Mouse (Mus musculus) heart, embryonic 13.5 days (tissue): ENCODE results near the gene Oser1. TPM values are rescaled to one million over a fixed set of nuclear protein-coding genes. Genes with fewer than 3 reads are reported as not detected.

Experiments used
- ATAC-seq: fragments of 200-750 bp; cut with Nextera tagmentation; 2 replicates; pipeline ENCODE4 v1.8.0; 2017; ENCODE audit warnings: moderate TSS enrichment; ENCODE audit not compliant: insufficient number of reproducible peaks, low FRiP score, low TSS enrichment; ENCODE audit errors: extremely low read depth
- H3K27ac ChIP-seq: fragments of 300-500 bp; sonication (generic); replicated peaks from 2 replicates; pipeline ENCODE4 v1.5.1; 2015; ENCODE audit warnings: moderate library complexity, mild to moderate bottlenecking, inconsistent platforms
- H3K27me3 ChIP-seq: fragments of 300-500 bp; sonication (generic); replicated peaks from 2 replicates; pipeline ENCODE4 v1.6.1; 2015; ENCODE audit warnings: mild to moderate bottlenecking, inconsistent platforms
- H3K36me3 ChIP-seq: fragments of 300-500 bp; sonication (generic); 2 replicates; pipeline ENCODE4 v1.6.1; 2015; ENCODE audit warnings: mild to moderate bottlenecking, inconsistent platforms
- H3K4me1 ChIP-seq: fragments of 300-500 bp; sonication (generic); 2 replicates; pipeline ENCODE4 v1.6.1; 2015; ENCODE audit warnings: inconsistent platforms
- H3K4me2 ChIP-seq: fragments of 300-500 bp; sonication (generic); 2 replicates; pipeline ENCODE4 v1.6.1; 2015; ENCODE audit warnings: inconsistent platforms, mild to moderate bottlenecking, moderate library complexity
- H3K4me3 ChIP-seq: fragments of 300-500 bp; sonication (generic); 2 replicates; pipeline ENCODE4 v1.5.1; 2015; ENCODE audit warnings: moderate library complexity, mild to moderate bottlenecking, inconsistent platforms
- H3K9ac ChIP-seq: fragments of 300-500 bp; sonication (generic); 2 replicates; pipeline ENCODE4 v1.6.1; 2015; ENCODE audit warnings: inconsistent platforms, mild to moderate bottlenecking, moderate library complexity
- H3K9me3 ChIP-seq: fragments of 300-500 bp; sonication (generic); 2 replicates; pipeline ENCODE4 v1.6.1; 2016; ENCODE audit warnings: inconsistent platforms
- whole genome bisulfite sequencing: fragments of 180-500 bp; shearing (Covaris S2); methylation state at CpG from one replicate; pipeline ENCODE4 v1.1.7; 2015; ENCODE audit warnings: mixed read lengths; 5-methylcytosine and 5-hydroxymethylcytosine counted together
- polyA plus RNA-seq: library from polyadenylated mRNA; unstranded; fragments of >200 nt; fragmentation: Nextera tagmentation; extraction: Ambion mirVana; gene quantifications from 2 replicates; pipeline ENCODE4 v1.2.1, GENCODE M21; 2015

The Oser1 gene
- polyA plus RNA-seq, 1 experiment from 2014 or later = 54.5 TPM

- no peak for ATAC-seq
- Histone ChIP-seq H3K4me1 (peaks cover 3% of the 10 kb centered on the region), H3K4me2 (no peak overlapping the region), H3K27ac (no peak overlapping the region), H3K36me3 (no peaks in the 10 kb centered on the region), H3K9me3 (no peaks in the 10 kb centered on the region), H3K4me3 (no peak overlapping the region), H3K27me3 (peaks cover 28% of the 10 kb centered on the region), H3K9ac (no peak overlapping the region)
- WGBS = 48% methylated on average over 6 of the region's 6 CpGs
Observed at GRCm38 (mm10) chr2:163443543-163443942, 19.0 kb upstream of the Oser1 start.

GRCm38 (mm10) chr2:163439488-163439887, 15.0 kb upstream of the Oser1 start:
- H3K27ac ChIP-seq = no peak overlapping the region
- peaks cover 8% of the 10 kb centered on the region for H3K4me1 ChIP-seq
- peaks cover 50% of the 10 kb centered on the region for H3K27me3 ChIP-seq
- H3K9ac ChIP-seq = no peak overlapping the region
- no peaks in the 10 kb centered on the region for H3K9me3 ChIP-seq
- no peaks in the 10 kb centered on the region for H3K36me3 ChIP-seq
- no peak overlapping the region for H3K4me3 ChIP-seq
- 43% methylated on average over 1 of the region's 1 CpGs for WGBS
- no peak for ATAC-seq
- H3K4me2 ChIP-seq = no peak overlapping the region

DNA sequence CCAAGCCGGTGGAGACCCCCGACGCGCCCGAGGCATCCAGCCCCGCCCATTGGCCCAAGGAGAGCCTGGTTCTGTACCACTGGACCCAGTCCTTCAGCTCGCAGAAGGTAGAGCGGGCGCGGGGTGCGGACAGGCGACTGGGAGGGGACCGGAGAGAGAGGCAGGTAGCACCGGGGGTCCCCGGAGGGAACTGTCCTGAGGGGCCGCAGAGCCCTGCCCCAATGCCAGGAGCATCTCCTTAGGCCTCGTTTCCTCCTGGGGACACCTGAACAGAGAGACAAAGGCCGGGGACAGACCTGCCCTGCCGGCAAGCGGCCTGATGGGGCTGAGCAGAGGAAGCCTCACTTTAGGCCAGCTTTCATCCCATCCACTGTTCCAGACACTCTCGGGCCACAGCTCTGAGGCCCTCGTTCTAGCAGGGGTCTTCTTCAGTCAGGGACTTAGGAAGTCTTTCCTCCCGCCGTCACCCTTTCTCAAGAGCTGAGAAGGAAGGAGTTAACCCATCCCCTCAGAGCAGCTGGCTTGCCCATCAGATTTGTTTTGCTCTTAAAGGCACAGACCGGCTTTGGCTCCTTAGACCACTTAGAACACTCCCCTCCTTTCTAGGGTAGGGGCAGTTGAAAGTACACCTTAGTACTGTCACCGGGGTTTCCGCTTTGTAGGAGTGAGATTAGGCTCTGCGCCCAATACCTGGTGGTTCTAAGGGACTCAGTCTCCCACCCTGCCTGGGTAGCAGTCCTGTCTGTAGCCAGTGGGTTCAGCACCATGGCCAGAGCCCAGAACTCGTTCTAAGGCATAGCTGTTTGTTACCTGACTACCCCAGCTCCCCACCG, 14.3 kb upstream of the Oser1 start:
- H3K4me3 ChIP-seq = peak overlapping the region; percentile 41
- H3K9ac ChIP-seq = no peak overlapping the region
- 2% methylated on average over 30 of the region's 30 CpGs for WGBS
- H3K36me3 ChIP-seq = no peaks in the 10 kb centered on the region
- H3K9me3 ChIP-seq = no peaks in the 10 kb centered on the region
- H3K4me1 ChIP-seq = peaks cover 8% of the 10 kb centered on the region
- no peak overlapping the region for H3K27ac ChIP-seq
- ATAC-seq = no peak
- H3K4me2 ChIP-seq = peak overlapping the region; percentile 64
- peaks cover 50% of the 10 kb centered on the region for H3K27me3 ChIP-seq

- no peak within 1 kb of the TSS for H3K27ac ChIP-seq
- no peak within 1 kb of the TSS for H3K9ac ChIP-seq
- peaks cover 8% of the 10 kb centered on the region for H3K4me1 ChIP-seq
- 2% methylated on average over 13 of the region's 18 CpGs for WGBS
- ATAC-seq = no peak
- peaks cover 50% of the 10 kb centered on the region for H3K27me3 ChIP-seq
- H3K4me3 ChIP-seq = peak within 1 kb of the TSS; percentile 41
- no peaks in the 10 kb centered on the region for H3K36me3 ChIP-seq
- peak within 1 kb of the TSS; percentile 64 for H3K4me2 ChIP-seq
- no peaks in the 10 kb centered on the region for H3K9me3 ChIP-seq
Observed at GRCm38 (mm10) chr2:163438246-163438618, 13.7 kb upstream of the Oser1 start, which contains the start of gene Gdap1l1. Gene Gdap1l1, plus strand, starts transcription at chr2:163438476.

- H3K36me3 ChIP-seq = no peaks in the 10 kb centered on the region
- H3K9me3 ChIP-seq = no peaks in the 10 kb centered on the region
- H3K27me3 ChIP-seq = peaks cover 50% of the 10 kb centered on the region
- H3K4me1 ChIP-seq = peaks cover 8% of the 10 kb centered on the region
- peak overlapping the region; percentile 41 for H3K4me3 ChIP-seq
- WGBS = 31% methylated on average over 4 of the region's 4 CpGs
- H3K27ac ChIP-seq = no peak overlapping the region
- ATAC-seq = no peak
- peak overlapping the region; percentile 64 for H3K4me2 ChIP-seq
- no peak overlapping the region for H3K9ac ChIP-seq
Observed at GRCm38 (mm10) chr2:163437800-163438199, 13.3 kb upstream of the Oser1 start.

GRCm38 (mm10) chr2:163433971-163434370, 9.5 kb upstream of the Oser1 start:
- H3K4me2 ChIP-seq = no peak overlapping the region
- H3K36me3 ChIP-seq = no peaks in the 10 kb centered on the region
- no peak overlapping the region for H3K27ac ChIP-seq
- peaks cover 26% of the 10 kb centered on the region for H3K27me3 ChIP-seq
- WGBS = 10% methylated on average over 4 of the region's 4 CpGs
- H3K4me1 ChIP-seq = peaks cover 8% of the 10 kb centered on the region
- ATAC-seq = no peak
- no peak overlapping the region for H3K4me3 ChIP-seq
- no peak overlapping the region for H3K9ac ChIP-seq
- H3K9me3 ChIP-seq = no peaks in the 10 kb centered on the region

DNA sequence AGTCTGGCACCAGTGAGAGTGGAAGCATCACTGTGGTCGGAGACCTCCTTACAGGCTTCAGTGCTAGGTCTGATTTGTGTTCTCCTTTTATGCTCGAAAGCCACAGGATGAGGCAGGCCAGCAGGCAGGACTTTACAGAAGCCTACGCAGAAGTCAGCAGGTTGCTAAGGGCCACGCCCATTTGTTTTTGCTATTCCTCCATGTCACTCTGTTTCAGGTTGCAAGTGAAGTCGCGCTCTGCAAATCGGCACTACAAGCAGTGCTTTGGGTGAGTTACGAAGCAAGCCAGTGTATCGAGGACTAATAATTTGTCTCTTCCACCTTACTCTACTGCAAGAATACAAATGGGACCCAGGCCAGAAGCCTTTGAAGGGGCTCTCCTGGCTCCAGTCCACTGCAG, 6.8 kb upstream of the Oser1 start:
- no peaks in the 10 kb centered on the region for H3K4me1 ChIP-seq
- H3K9me3 ChIP-seq = no peaks in the 10 kb centered on the region
- H3K27me3 ChIP-seq = no peaks in the 10 kb centered on the region
- no peak for ATAC-seq
- H3K9ac ChIP-seq = no peak overlapping the region
- no peak overlapping the region for H3K4me3 ChIP-seq
- no peak overlapping the region for H3K4me2 ChIP-seq
- H3K36me3 ChIP-seq = no peaks in the 10 kb centered on the region
- 76% methylated on average over 9 of the region's 9 CpGs for WGBS
- H3K27ac ChIP-seq = no peak overlapping the region

DNA sequence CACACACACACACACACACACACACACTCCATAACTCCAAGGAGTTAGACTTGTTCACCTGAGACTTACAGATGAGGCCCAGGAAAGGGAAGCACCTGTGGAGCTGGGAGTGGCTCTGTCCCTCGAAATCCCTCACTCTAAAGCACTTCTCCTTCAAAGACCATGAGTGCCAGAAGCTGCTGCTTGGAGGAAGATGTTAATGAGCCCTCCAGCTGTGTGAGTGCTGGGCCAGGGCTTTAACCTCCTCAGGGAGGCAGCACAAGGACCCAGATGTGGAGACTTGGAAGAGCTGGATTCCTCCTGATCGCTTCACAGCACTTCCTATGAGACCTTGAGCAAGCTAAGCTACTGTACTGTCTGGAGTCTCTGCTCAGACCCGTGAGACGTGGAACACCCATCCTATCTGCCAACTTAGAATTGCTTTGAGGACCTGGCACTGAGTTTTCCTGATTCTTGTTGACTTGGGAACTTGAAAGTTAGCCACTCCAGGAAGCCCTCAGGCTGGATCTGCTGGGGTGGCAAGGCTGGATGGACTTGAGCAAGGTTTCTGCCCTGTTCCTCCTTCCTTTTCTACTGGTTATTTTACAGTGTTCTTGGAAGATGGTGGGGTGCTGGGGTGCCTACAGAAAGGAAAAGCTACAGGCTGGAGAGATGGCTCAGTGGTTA, 4.0 kb upstream of the Oser1 start:
- no peak overlapping the region for H3K4me2 ChIP-seq
- H3K4me3 ChIP-seq = no peak overlapping the region
- no peak overlapping the region for H3K9ac ChIP-seq
- H3K36me3 ChIP-seq = no peaks in the 10 kb centered on the region
- H3K27ac ChIP-seq = no peak overlapping the region
- no peaks in the 10 kb centered on the region for H3K9me3 ChIP-seq
- no peaks in the 10 kb centered on the region for H3K27me3 ChIP-seq
- H3K4me1 ChIP-seq = no peaks in the 10 kb centered on the region
- ATAC-seq = no peak
- 31% methylated on average over 4 of the region's 4 CpGs for WGBS

DNA sequence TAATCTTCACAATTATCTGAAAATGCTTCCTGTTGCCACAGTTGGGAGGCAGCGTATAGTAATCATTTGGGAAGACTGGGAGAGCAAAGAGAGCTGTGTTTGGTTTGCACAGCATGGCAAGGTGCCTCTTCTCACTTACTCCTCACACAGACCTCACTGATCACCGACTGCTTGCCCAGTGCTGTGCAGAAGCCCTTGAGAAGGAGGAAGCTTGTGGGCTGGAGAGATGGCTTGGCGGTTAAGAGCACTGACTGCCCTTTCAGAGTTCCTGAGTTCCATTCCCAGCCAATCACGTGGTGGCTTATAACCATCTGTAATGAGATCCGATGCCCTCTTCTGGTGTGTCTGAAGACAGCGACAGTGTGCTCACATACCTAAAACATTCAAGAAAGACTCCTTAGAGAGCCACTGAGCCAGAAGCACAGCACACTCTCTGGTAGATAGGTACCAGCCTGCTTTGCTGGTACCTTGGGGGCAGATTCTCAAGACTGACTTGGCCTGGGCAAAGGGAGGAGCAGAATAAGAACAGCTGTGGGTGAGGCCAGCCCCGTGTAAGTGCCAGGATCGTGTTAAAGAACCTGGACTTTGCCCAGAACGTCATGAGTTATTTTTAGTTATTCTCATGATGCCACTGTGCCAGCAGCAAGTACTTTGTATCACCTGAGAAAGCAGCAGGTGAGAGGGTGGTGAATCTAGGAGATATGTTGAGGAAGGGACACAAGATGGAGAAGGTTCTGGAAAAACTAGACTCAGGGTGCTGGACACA, 1.4 kb downstream of the Oser1 start:
- Histone ChIP-seq H3K4me3 (no peak overlapping the region), H3K27me3 (no peaks in the 10 kb centered on the region), H3K36me3 (peaks cover 10% of the 10 kb centered on the region; the same call in 1 of the 2 replicates), H3K9ac (no peak overlapping the region), H3K4me1 (peaks cover 29% of the 10 kb centered on the region), H3K4me2 (no peak overlapping the region), H3K27ac (no peak overlapping the region), H3K9me3 (no peaks in the 10 kb centered on the region)
- no peak for ATAC-seq
- WGBS = 68% methylated on average over 9 of the region's 9 CpGs

DNA sequence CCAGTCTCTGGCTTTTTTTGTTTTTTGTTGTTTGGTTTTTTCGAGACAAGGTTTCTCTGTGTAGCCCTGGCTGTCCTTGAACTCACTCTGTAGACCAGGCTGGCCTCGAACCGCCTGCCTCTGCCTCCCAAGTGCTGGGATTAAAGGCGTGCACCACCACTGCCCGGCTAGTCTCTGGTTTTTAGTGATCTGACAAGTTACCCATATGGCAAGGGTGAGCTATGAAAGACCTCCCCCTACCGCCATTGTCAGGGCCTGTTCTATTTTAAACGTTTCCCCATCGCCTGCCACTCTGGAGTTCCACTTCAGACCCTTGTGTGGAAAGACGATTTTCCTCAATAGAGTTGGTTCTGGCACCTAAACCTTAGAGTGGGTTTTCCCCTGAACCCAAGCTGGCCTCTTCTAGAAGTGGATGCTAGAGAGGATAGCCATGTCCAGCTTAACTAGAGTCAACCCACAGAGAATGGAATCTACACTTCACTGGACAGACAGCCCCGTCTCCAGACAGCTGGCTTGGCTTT, 4.1 kb downstream of the Oser1 start:
- Histone ChIP-seq H3K9me3 (no peaks in the 10 kb centered on the region), H3K4me2 (peak overlapping the region; percentile 84), H3K9ac (peak overlapping the region; percentile 92), H3K27ac (peak overlapping the region; percentile 91), H3K36me3 (peaks cover 11% of the 10 kb centered on the region), H3K4me3 (peak overlapping the region; percentile 100), H3K27me3 (no peaks in the 10 kb centered on the region), H3K4me1 (peaks cover 47% of the 10 kb centered on the region)
- 13% methylated on average over 10 of the region's 10 CpGs for WGBS
- no peak for ATAC-seq
